Mouse (Mus musculus): ENCODE results near the gene Mnt.

The Mnt gene

DNA sequence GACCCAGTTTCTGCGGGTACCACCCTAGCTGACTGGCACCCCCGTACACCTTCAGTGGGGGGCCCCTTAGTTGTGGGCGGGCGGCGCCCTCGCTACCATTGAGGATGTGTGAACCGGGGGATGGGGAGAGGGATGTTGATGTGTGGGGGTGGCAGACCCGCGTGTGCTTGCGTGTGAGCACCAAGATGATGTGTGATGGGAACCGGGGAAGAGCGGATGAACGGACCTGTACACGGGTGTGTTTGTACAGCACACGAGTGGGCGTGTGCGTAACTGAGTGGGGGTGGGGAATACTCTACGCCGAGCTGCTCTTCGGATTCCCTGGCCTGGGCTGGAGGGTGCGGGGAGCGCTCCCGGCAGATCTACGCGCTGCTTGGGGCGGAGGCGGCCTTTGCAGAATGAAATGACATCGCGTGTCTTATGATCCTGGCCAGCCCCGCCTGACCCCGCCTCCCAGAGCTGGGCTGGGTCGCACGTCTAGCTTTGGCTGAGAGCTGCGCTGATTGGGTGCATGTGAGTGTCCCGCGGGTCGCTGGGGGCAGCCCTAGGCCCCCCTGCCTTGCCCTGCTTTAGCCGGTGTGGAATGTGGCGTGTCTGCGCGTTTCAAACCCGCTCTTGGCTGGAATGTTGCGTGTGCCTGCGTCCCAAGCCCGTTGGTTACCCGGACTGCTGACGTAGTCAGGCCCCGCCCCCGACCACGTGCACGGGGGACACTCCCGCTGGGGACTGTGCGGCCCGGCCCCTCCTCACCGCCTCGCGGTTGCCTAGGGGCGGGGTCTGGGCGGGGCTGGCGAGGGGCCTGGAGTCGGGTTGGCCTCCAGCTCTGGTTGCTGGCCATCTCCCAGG, 1.1 kb downstream of the Mnt start:
- DNase-seq, result peak; percentile 100

DNA sequence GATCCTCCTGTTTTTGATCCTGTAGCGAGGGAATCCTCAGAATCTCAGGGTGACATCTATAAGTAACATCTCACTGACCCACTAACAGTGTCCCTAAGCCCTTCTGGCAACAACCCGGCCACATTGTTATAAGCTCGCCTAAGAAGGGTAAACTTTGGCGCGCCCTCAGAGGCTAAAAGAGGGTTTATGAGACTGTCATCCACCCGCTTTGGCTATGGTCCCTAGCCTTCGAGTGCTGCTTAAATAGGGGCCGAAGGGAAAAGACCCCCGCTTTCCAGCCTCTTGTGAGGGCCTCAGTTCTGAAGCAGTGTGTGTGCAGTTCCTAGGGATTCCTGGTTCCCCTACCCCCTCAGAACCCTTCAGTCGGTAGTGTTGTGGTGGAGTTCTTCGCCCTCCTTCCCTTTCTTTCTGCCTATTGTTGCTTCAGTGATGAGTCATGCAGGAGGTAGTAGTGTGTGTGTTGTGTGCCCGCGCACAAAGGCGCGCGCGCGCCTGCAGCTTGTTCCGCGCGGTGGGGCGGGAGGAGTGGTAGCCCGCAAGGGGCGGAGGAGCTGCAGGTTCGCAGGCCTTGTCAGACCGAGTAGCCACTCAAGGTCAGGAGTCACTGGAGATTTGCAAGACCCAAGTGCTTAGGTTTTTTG, 1.9 kb downstream of the Mnt start:
- peak; percentile 71 to 82 for DNase-seq

DNA sequence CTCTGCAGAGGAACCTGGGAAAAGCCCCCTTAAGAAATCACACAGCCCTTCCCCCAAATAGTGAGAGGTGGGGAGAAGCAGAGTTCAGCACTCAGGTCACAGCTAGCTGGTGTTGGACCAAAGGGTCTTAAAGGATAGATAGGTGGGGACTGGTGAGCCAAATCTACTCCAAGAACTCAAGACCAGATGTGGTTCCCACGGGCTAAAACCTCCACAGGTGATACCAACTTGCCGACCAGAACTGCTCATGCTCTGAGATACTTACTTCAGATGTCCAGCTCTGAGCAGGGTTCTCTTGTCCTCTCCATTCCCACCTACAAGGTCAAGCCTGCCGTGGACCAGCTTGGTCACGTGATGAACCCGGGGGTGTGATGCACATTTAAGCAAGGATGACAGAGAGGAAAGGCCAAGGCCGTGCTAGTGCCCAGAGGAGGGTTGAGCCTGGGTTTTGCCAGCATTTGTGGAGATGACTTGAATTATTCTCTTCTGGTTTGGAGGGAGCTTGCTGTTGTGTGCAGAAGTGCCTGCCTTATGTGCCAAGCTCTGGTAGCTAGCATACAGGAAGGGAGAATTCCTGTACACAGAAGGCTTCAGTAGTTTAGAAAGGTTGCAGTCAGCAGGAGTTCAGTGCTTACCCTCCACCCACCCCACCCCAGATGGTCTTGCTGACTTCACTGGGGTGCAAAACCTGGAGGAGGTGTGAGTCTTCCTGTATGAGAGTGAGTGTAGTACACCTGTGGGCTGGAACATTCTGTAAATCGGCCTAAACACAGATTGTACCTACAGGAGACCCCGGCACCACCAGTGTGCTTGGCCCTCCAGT, 3.0 kb downstream of the Mnt start:
- no peak for DNase-seq

DNA sequence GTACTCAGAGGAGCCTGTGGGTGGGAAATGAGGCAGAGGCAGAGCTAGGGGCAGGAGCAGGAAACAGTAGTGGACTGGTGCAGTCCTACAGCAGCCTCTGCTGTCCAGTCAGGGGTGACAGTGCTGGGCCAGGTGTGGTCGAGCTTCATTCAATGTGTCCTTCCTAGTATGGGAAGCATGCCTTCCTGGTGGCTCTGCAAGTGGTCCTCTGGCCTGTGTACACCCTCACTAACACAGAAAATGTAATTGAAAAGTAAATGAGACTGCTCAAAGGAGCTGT, 3.6 kb downstream of the Mnt start:
- DNase-seq, result no peak

DNA sequence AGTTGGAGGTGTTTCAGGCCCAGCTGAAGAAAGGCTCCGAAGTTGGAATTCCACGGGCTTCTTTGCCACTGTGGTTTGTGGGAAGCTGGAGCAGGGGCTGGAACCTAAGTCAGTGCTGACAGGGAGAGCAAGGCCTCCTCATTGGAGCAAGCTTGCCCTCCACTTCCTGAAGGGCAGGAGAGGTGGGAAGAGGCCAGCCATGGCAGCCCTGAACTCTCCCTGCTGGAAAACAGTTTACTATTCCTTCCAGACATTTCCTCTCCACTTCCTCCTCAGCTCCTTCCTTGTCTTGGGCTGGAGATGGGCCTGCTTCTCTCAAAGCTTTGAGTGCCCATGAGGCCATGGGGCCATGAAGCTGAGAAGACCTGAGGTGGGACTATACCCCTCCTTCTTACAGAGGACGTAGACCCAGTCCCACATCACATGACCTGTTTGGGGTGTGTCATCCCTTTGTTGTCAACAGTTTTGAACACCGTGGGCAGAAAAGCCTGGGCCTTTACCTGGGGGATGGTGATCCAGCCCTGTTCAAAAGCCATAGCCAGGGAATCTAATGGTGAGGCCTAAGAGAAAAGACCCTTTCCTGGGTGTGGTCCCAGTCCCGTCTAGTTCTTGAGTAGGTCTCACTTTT, 4.0 kb downstream of the Mnt start:
- DNase-seq, result no peak

DNA sequence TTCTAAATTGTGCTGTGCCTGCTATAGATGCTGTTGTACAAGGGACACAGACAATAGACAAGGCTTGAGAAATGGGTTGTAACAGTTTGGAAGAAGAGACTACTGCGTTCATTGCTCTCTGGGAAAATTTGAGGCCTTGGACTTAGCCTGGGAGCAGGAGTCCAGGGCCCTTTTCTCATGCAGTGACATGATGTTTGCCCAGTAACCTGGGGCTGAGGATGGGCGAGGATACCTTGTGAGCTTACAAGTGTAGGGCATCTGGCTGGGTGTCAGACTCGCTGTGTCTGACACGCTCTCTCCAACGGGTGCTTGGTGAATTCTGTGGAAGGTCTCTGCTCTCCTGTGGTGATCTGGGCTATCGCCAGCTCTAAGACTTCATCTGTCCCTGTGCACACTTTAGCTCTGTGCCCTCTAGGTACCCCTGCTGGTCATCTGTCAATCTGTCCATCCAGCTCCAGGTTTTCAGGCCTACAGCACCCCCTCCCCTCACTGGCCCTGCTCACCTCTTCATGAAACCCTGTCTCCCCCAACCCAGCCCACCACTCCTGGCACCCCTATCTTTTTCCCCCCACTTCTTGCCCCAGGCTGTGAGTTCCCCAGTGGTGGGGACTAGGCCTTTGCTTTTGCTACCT, 5.0 kb downstream of the Mnt start:
- no peak for DNase-seq

DNA sequence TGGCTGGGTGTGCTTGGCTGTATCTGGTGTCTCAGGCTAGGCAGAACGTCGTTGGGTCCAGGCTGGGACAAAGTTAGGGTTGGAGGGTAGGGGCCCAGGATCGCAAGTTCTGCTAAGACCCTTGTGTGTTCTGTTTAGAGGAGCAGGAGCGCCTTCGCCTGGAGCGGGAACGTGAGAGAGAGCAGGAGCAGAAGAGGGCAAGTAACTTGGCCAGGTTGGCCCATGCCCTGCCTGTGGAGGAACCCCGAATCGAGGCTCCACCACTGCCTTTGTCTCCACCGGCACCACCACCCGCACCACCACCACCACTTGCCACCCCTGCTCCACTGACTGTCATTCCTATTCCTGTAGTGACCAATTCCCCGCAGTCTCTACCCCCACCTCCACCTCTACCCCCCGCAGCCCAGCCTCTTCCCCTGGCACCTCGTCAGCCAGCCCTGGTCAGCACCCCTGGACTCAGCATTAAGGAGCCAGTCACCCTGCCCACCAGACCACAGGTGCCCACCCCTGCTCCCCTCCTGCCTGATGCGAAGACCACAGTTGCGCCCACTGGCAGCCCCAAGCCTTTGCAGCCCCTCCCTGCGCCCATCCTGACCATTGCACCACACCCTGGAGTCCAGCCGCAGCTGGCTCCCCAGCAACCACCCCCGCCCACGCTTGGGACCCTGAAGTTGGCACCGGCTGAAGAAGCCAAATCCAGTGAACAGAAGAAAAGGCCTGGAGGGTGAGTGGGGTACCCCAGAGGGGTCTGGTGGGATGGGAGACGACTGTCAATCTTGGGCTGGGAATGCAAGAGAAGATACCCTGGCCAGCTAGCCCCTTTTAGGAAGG, 5.7 kb downstream of the Mnt start:
- no peak for DNase-seq

DNA sequence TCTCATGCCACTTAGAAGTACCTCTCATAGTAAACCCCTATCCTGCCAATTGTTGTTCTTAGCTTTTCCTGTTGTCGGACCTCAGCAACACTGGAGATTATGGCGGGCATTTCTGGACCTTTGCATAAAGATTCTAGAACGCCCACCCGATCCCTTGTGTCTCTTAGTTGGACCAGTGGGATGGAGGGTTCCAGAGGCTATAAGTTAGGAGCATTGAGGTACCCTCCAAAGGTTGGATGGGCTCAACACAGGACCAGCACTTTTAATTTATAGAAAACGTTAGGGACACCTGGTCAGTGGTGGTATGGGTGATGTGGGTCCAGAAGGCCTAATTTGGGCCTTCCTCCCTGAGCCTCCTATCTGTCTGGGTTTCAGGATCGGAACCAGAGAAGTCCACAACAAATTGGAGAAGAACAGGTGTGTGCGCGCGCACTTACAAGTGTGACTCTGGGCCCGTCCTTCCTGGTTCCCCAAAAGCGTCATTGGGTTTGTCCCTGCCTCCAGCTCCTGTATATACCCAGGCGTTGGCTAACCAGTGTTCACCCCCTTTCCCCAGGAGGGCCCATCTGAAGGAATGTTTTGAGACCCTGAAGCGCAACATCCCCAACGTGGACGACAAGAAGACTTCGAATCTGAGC, 6.5 kb downstream of the Mnt start:
- DNase-seq, result no peak

DNA sequence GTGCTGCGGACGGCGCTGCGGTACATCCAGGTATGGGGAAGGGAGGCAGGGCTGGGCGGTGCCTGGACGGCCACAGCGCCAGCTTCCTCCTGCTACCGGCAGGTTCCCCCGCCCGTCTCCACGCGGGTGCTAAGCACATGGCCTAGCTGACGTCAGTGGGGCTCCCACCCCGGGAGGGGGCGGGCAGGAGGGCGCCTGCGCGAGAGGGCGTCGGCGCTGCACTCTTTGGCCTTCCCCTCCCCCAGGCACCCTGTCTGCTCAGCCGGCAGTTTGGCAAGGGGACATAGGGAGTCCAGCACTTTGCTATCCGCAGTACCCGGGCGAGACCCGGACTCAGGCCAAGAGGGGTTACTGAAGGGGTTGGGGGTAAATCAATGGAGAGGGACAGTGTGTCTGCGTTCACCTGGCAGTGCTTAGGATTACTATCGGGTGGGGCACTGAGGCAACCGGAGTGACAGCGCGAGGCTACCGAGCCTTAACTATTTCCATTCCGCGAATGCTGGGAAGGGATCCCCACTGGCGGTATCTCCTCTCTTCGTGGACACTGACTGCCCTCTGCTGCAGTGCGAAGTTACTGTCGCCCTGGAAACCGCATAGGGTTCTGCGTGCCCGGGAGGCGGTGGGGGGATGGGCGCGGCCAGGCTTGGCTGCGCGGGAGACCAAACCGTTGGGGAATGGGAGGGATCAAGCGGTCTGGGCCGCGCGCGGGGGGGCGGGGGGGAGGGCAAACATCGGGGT, 7.1 kb downstream of the Mnt start:
- peak; percentile 92 to 96 for DNase-seq

DNA sequence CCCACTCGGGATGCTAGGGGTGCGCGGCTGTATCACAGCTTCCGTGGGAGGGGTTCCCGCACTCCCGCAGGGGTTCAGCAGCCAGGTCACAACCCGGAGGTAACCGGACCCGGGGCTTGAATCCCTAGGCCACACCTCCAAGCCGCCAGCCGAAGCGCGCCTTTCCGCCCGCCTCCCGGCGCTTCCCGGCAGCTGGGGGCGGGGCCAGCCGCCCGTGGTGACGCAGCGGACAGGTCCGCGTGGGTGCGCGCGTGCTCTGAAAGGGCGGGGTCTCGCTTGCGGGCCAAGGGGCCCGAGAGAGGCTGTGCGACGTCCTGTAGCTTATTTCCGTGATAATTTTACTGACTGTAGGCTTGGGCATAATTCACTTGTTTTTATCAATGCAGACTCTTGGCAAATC, 7.7 kb downstream of the Mnt start:
- peak; percentile 94 to 97 for DNase-seq

DNA sequence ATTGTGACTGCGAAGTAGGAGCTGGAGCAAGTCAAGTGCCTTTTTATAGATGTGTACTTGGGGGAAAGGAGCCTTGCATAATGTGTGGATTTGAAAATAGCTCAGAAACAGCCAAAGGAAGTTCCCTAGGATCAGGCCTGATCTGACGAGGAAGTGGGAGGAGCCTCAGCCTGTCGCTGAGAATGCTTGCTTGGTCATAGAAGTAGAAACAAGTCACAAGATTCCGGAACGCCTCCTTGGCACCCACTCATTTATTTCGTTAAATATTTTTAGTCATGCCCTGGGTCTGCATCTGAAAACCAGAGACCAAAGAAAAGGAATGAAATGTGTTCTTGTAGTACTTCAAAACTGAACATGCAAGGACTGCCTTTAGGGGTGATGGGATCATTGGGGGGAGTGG, 8.3 kb downstream of the Mnt start:
- peak; percentile 74 to 81 for DNase-seq

DNA sequence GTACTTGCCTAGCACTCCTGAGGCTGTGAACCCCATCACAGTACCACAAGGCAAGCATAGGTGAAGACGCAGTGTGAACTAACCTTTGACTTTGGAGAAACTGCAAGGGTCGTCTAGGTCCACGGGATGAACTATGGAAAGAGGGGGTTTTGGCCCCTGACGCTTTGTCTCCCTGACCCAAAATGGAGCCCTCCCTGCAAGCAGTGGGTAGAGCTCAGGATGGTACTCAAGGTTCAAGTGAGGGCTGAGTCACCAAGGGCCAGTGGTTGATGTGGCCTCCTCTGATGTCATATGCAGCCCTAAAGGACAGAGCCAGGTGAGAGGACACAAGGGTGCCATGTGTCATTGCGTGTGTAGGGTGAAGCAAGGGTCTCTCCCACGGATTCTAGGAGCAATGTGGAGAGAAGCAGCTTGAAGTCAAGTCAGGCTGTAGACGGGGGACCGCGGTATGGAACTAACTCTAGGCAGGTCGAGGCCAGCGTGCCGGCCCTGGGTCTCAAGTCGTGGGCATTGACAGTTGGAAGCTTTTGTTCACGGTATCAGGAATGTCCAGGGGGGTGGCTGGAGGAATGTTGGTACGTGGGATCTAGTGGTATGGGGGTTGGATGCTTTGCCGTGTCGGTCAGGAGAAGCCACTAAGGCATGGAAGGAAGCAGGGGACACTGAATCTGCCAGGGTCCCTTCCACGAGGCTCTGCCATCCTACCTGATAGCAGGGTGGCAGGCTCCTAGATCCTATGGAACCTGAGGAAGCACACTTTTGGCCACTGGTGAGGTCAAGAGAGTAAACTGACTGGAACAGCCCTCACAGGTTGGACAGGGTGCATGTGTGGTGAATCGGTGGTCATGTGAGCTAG, 9.4 kb downstream of the Mnt start:
- DNase-seq, result no peak

DNA sequence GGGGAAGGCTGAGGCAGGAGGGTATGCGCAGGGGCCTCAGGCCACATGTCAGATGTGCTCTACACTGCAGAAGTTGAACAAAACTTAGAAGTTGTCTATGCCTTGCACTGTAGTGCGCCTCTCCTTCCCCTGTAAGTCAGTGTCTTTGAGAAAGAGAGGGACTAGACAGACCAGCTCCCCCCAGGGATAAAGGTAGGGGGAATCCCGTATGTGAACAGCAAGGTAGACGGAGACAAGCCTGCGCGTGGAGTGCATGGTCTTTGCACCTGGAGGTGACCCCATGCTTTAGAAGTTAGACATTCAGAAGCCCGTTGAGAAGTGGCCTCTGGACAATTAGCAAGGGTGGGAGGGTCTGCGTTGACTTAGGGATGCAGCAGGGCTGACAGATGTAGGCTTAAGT, 10.0 kb downstream of the Mnt start:
- no peak for DNase-seq

DNA sequence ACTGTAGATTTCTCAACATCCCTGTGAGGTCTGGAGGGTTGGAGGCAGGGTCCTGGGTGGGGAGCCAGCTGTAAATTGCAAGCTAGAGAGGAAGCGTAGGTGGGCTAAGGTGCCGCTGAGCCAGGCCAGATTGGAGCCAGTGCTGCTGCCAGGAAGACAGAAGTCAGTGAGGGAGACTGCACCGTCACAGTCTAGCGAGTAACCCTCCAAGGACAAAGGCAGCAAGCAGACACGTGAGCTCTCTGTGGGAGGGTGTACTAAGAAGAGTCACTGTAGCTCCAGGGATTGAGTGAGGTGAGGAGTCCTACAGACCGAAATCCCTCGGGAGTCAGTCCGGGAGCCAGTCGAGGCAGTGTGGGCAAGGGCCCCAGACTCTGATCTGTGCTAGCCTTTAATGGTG, 10.6 kb downstream of the Mnt start:
- DNase-seq, result peak; percentile 53 to 72

DNA sequence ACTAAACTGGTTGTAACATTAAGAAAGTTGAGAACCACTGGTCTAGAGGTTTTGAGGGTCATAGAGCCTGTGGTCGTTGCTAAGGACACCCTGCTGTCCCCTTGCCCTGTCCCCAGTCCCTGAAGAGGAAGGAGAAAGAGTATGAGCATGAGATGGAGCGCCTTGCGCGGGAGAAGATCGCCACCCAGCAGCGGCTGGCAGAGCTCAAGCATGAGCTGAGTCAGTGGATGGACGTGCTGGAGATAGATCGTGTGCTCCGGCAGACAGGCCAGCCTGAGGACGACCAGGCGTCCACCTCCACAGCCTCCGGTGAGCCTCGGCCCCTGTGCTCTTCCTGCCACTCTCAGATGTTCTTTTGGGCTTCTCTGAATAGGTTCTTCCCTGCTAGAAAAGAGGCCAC, 11.3 kb downstream of the Mnt start:
- no peak for DNase-seq

DNA sequence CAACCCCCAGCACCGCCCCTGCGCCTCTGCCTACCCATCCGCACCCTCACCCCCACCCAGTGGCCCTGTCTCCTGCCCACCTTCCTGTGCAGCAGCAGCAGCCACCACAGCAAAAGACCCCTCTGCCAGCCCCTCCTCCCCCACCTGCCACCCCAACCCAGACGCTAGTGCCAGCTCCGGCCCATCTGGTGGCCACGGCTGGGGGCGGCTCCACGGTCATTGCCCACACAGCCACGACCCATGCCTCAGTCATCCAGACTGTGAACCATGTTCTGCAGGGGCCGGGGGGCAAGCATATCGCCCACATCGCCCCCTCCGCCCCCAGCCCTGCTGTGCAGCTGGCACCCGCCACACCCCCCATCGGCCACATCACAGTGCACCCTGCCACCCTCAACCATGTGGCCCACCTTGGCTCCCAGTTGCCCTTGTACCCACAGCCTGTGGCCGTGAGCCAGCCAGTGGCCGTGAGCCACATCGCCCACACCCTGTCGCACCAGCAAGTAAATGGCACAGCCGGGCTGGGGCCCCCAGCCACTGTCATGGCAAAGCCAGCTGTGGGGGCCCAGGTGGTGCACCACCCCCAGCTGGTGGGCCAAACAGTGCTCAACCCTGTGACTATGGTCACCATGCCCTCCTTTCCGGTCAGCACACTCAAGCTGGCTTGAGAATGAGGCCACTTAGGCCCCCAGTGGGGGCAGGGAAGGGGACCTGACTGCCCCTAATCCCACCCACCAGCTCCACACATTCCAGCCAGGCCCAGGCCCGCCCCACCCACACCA, 12.1 kb downstream of the Mnt start:
- no peak for DNase-seq

DNA sequence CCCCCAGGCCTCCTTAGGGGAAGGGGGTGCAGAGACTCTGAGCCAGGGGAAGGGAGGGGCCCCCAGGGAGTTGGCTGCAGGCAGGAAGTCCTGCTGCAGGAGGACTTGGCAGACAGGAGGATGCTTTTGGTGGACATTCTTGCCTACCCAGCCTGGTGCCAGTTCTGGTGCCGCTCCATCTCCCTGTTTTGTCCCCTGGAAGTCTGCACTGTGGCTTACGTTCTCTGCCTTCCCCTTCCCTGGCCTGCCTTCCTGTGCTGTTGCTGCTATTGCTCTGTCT, 12.7 kb downstream of the Mnt start:
- peak in 1 of 2 experiments; percentile 48 for DNase-seq

DNA sequence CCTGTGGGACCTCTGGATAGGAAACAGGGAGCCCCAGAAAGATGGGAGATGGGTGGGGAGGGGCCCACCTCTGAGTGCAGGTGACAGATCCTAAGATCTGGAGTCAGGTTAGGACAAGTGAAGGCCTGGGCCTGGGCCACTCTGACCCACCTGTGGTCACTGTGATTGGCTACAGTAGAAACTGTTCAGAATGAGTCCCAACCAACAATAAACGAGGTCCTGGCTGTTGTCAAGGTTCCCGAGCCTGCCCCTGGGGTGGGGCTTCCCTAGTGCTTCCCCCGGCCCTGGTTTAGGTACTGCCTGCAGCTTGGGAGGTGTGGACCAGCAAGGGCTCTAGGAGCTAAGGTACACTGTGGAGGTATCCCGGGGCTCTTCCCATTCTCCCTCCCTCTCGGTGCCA, 13.0 kb downstream of the Mnt start:
- DNase-seq, result no peak

DNA sequence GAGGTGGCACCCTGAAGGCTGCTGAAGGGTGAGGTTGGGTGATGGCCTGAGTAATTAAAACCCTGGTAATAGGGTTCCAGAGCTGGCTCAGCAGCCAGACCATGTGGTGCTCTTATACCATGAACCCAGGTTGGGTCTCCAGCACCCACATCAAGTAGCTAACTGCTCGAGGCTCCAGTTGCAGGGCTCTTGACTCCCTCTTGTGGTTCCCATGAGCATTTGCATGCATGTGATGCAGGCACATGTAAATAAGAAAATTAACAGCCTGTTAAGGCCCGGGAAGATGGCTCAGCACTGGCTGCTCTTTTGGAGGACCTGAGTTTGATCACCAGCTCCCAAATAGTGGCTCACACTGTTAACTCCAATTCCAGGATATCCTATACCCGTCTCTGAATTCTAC, 15.1 kb downstream of the Mnt start:
- DNase-seq, result no peak
